Mouse (Mus musculus): ENCODE measurements around the gene Tbc1d10a. TPM values are rescaled to one million over a fixed set of nuclear protein-coding genes. Genes with fewer than 3 reads are reported as not detected.

The Tbc1d10a gene
- polyA plus RNA-seq, 1 experiment from 2014 or later: 30.2 TPM

- peaks cover 10% of the 10 kb centered on the region for H3K36me3 ChIP-seq
- H3K27me3 ChIP-seq: no peaks in the 10 kb centered on the region
- no peaks in the 10 kb centered on the region for H3K9me3 ChIP-seq
- 14% methylated on average over 9 of the region's 9 CpGs for WGBS
- H3K4me2 ChIP-seq (replicated peaks): peak overlapping the region; percentile 82
- peaks cover 24% of the 10 kb centered on the region for H3K4me1 ChIP-seq
- 0 out of 2 replicates have a peak overlapping the region, but pooled peaks have one; percentile 60 for H3K27ac ChIP-seq (replicated peaks)
- ATAC-seq (replicated peaks): no peak
- peak overlapping the region; percentile 80 for H3K4me3 ChIP-seq
- peak overlapping the region; percentile 76 for H3K9ac ChIP-seq (replicated peaks)
Measured at GRCm38 (mm10) chr11:4187318-4187700, 720 bp downstream of the Tbc1d10a start.

DNA sequence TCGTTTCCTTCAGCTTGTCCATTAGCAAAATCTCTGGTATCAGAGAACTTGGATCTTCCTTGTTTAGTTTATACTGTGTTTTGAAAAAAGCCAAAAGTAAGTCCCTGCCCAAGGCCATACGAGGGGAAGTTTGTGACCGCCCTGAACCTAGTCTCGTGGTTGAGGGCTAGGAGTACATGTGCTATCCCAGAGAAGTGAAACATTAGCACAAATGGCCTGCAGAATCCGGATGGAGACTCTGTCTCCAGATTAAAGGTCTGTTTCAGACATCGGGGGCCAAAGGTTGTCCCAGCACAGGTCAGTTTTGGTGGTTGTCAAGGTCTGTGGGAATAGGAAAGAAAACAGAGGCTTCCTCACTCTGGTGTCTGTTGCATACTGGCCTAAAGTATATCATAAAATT lies 2.6 kb downstream of the Tbc1d10a start:
- WGBS: 83% methylated on average over 6 of the region's 6 CpGs
- Histone ChIP-seq H3K4me2 (replicated peaks) (no peak overlapping the region), H3K27ac (replicated peaks) (no peak overlapping the region), H3K9ac (replicated peaks) (no peak overlapping the region), H3K4me3 (no peak overlapping the region), H3K27me3 (no peaks in the 10 kb centered on the region), H3K4me1 (peaks cover 17% of the 10 kb centered on the region), H3K9me3 (no peaks in the 10 kb centered on the region), H3K36me3 (no peaks in the 10 kb centered on the region)
- ATAC-seq (replicated peaks): no peak

DNA sequence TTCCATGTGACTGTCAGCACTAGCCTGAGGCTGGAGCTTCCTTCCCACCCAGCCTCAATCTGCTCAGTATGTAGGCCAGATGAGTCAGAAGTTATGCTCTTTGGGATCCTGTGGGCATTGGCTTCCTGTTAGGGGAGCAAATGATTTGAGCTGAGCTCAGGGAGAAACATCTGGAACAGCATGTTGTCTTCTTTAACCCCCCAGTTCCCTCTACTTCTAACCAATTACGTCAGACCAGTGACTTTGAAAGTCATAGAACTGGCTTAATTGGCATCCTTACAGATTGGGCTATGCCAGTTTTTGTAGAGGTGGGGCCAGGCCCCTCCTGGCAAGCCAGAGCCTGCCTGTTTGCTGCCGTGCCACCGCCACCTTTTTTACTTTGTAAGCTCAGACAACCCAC lies 4.1 kb downstream of the Tbc1d10a start:
- H3K27me3 ChIP-seq: no peaks in the 10 kb centered on the region
- H3K9me3 ChIP-seq: no peaks in the 10 kb centered on the region
- H3K27ac ChIP-seq (replicated peaks): no peak overlapping the region
- no peak for ATAC-seq (replicated peaks)
- 65% methylated on average over 3 of the region's 3 CpGs for WGBS
- H3K4me3 ChIP-seq: no peak overlapping the region
- no peak overlapping the region for H3K9ac ChIP-seq (replicated peaks)
- no peaks in the 10 kb centered on the region for H3K36me3 ChIP-seq
- H3K4me1 ChIP-seq: peaks cover 17% of the 10 kb centered on the region
- H3K4me2 ChIP-seq (replicated peaks): no peak overlapping the region

DNA sequence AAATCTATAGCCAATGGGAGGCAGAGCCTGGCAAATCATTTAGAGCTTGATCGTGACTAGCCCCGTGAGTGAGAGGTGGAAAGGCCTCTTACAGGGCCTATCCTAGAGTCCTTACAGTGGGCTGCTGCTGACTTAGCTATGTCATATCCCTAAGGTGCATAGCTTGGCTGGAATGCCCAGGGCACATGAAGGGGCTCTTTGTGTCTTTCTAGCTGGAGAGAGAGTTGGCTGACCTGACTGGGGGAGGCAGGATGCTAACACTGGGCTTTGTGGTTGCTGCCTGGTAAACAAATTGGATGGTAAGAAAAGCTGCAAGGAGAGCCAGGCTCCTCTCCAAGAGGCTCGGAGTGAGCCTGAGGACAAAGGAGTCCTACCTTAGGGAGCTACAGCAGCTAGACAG lies 6.2 kb downstream of the Tbc1d10a start:
- Histone ChIP-seq H3K27me3 (no peaks in the 10 kb centered on the region), H3K4me2 (replicated peaks) (no peak overlapping the region), H3K9me3 (no peaks in the 10 kb centered on the region), H3K36me3 (no peaks in the 10 kb centered on the region), H3K4me3 (no peak overlapping the region), H3K9ac (replicated peaks) (no peak overlapping the region), H3K4me1 (peaks cover 7% of the 10 kb centered on the region), H3K27ac (replicated peaks) (no peak overlapping the region)
- ATAC-seq (replicated peaks): no peak
- WGBS: 69% methylated on average over 3 of the region's 3 CpGs

DNA sequence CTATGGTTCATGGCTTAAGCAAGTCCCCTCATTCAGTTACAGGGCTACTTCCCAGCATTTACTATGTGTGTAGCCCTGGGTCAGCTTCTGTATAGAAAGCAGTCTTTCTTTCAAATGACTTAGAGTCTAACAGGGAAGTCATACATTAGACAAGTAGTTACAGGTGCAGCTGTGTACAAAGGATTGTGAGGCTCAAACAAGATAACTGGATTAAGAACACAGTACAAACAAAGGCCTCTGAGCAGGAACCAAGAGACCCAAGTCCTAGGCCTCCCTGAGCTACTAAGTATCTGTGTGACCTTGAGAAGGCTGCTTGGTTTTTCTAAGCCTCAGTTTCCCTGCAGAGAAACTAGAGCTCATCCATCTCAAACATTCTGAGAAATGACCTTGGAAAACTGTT lies 6.8 kb downstream of the Tbc1d10a start:
- Histone ChIP-seq H3K27me3 (no peaks in the 10 kb centered on the region), H3K4me1 (0 out of 2 replicates have a peak, but pooled peaks cover 4% of the 10 kb centered on the region), H3K27ac (replicated peaks) (no peak overlapping the region), H3K4me2 (replicated peaks) (no peak overlapping the region), H3K36me3 (no peaks in the 10 kb centered on the region), H3K9ac (replicated peaks) (no peak overlapping the region), H3K9me3 (no peaks in the 10 kb centered on the region), H3K4me3 (no peak overlapping the region)
- no peak for ATAC-seq (replicated peaks)

DNA sequence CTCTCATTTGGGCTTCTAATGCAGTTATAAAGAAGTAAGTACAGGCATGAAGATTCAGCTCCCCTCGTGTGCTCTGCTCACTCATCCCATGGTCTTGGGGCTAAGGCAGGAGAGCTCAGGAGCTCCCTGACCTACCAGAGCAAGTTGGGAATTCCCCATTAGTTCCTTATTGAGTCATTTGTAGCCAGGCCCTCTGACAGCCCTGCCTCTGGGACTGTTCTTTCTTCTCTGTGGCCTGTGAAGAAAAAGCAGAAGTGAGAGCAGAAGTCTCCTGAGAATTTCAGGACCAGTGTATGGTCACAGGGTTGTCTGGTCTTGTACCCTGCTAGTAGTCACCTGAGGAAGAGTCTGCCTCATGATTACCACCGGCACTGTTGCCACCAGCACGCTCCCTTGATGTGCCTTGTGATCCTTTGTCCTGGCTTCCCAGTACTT lies 9.0 kb downstream of the Tbc1d10a start:
- H3K4me1 ChIP-seq: no peaks in the 10 kb centered on the region
- H3K4me3 ChIP-seq: no peak overlapping the region
- ATAC-seq (replicated peaks): no peak
- no peak overlapping the region for H3K27ac ChIP-seq (replicated peaks)
- H3K9ac ChIP-seq (replicated peaks): no peak overlapping the region
- H3K9me3 ChIP-seq: no peaks in the 10 kb centered on the region
- 89% methylated on average over 3 of the region's 3 CpGs for WGBS
- no peaks in the 10 kb centered on the region for H3K27me3 ChIP-seq
- H3K4me2 ChIP-seq (replicated peaks): no peak overlapping the region
- H3K36me3 ChIP-seq: no peaks in the 10 kb centered on the region

DNA sequence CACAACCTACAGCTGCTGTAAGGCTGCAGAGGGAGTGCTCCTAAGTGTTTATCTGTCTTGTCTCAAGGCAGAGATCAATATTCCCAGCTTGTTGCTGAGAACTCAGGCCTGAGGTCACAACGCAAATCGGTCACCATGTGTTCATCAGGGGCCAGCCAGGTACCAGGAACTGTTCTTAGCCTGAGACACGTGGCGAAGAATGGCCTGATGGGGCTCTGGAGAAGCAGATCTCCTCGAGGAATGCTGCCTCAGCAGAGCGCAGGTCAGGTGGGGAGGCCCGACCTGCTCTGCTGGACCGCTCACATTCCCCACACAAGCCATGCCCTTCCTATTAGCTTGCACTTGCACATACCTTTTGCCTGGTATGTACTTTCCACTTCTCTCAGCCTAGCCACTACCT lies 10.0 kb downstream of the Tbc1d10a start:
- Histone ChIP-seq H3K4me3 (no peak overlapping the region), H3K4me2 (replicated peaks) (no peak overlapping the region), H3K9me3 (no peaks in the 10 kb centered on the region), H3K9ac (replicated peaks) (no peak overlapping the region), H3K36me3 (no peaks in the 10 kb centered on the region), H3K4me1 (no peaks in the 10 kb centered on the region), H3K27ac (replicated peaks) (no peak overlapping the region), H3K27me3 (no peaks in the 10 kb centered on the region)
- no peak for ATAC-seq (replicated peaks)
- 84% methylated on average over 8 of the region's 8 CpGs for WGBS

DNA sequence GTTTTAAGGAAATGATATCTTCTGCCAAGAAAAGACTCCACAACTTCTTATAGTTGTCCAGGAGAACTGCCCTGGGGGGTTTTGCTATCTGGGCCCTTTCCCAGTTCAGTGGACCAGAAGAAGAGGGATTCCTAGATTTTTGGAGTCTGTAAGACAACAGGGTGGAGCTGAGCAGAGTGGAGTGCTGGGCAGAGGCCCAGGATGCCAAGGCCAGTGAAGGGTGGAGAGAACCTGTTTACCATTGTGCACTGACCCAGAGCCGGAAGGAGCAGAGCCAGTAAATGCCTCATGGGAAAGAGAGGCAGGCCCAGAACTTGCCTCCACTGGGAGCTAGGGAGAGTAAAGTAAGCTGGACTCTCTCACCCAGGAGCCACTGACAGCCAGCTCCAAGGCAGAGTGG lies 11.1 kb downstream of the Tbc1d10a start:
- Histone ChIP-seq H3K9ac (replicated peaks) (no peak overlapping the region), H3K4me3 (no peak overlapping the region), H3K9me3 (no peaks in the 10 kb centered on the region), H3K4me1 (no peaks in the 10 kb centered on the region), H3K36me3 (no peaks in the 10 kb centered on the region), H3K27ac (replicated peaks) (no peak overlapping the region), H3K4me2 (replicated peaks) (no peak overlapping the region), H3K27me3 (no peaks in the 10 kb centered on the region)
- WGBS: 67% methylated on average over 1 of the region's 1 CpGs
- no peak for ATAC-seq (replicated peaks)

GRCm38 (mm10) chr11:4201981-4202700 lies 15.6 kb downstream of the Tbc1d10a start:
- no peak for ATAC-seq (replicated peaks)

GRCm38 (mm10) chr11:4202995-4203704 lies 16.6 kb downstream of the Tbc1d10a start:
- no peak for ATAC-seq (replicated peaks)
- WGBS: 88% methylated on average over 12 of the region's 12 CpGs

More at GRCm38 (mm10) chr11:4201981-4202700, 15.6 kb downstream of the Tbc1d10a start:
- H3K4me1 ChIP-seq: no peaks in the 10 kb centered on the region
- H3K4me2 ChIP-seq (replicated peaks): no peak overlapping the region
- no peaks in the 10 kb centered on the region for H3K27me3 ChIP-seq
- H3K27ac ChIP-seq (replicated peaks): no peak overlapping the region
- H3K36me3 ChIP-seq: no peaks in the 10 kb centered on the region
- 63% methylated on average over 11 of the region's 11 CpGs for WGBS
- no peak overlapping the region for H3K4me3 ChIP-seq
- H3K9ac ChIP-seq (replicated peaks): no peak overlapping the region
- H3K9me3 ChIP-seq: no peaks in the 10 kb centered on the region

DNA sequence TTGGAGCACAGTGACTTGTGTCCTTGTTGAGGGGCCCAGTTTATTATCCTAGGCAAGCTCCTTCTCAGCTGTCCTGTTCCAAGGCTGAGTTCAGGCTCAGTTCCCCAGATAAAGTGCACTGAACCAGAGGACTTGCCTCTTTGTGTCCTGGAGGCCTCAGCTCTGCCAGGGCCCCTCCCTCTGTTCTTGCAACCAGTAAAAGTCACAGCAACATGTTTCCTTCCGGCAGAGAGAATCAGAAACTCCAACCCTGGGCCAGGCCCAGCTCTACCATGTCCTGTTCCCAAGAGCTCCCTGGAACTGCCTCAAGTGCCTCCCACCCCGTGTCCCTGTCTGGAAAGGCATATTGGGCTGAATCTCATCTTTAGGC lies 17.1 kb downstream of the Tbc1d10a start:
- WGBS: 47% methylated on average over 2 of the region's 2 CpGs
- H3K9me3 ChIP-seq: no peaks in the 10 kb centered on the region
- H3K36me3 ChIP-seq: peaks cover 13% of the 10 kb centered on the region; the same call in 1 of the 2 replicates
- ATAC-seq (replicated peaks): no peak
- H3K4me2 ChIP-seq (replicated peaks): no peak overlapping the region
- H3K27me3 ChIP-seq: no peaks in the 10 kb centered on the region
- H3K27ac ChIP-seq (replicated peaks): no peak overlapping the region
- H3K4me1 ChIP-seq: no peaks in the 10 kb centered on the region
- no peak overlapping the region for H3K9ac ChIP-seq (replicated peaks)
- H3K4me3 ChIP-seq: no peak overlapping the region

More at GRCm38 (mm10) chr11:4202995-4203704, 16.6 kb downstream of the Tbc1d10a start:
- H3K4me1 ChIP-seq: no peaks in the 10 kb centered on the region
- no peaks in the 10 kb centered on the region for H3K9me3 ChIP-seq
- no peak overlapping the region for H3K27ac ChIP-seq (replicated peaks)
- H3K36me3 ChIP-seq: peaks cover 9% of the 10 kb centered on the region; the same call in 1 of the 2 replicates
- no peaks in the 10 kb centered on the region for H3K27me3 ChIP-seq
- no peak overlapping the region for H3K9ac ChIP-seq (replicated peaks)
- no peak overlapping the region for H3K4me3 ChIP-seq
- H3K4me2 ChIP-seq (replicated peaks): no peak overlapping the region

DNA sequence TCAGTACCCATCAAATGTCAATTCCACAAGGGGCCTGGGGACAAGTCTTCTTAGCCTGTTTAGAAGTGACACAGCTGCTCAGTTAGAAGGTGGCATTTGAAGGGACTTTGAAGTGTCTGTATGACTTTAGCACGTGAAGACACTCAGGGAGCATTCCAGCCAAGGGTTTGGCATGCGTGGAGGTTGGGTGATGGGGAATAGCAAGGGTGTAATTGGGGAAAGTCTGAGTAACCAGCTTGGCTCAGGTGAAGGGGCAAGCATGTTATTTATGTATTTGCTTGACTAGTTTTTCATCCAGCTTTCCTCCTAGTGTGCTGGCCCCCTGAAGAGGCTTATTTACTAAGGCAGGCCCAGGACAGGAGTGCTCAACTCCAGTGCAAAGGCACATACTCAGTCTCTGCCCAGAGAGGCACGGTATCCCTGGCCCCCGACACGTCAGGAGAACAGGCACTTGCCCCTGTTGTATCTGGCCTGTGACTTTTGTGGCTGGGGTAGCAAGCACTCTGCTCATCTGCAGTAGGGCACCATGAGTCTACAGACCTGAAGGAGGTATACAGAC lies 18.6 kb downstream of the Tbc1d10a start:
- Histone ChIP-seq H3K27me3 (no peaks in the 10 kb centered on the region), H3K4me2 (replicated peaks) (no peak overlapping the region), H3K4me1 (no peaks in the 10 kb centered on the region), H3K4me3 (no peak overlapping the region), H3K36me3 (peaks cover 23% of the 10 kb centered on the region; the same call in 1 of the 2 replicates), H3K9me3 (no peaks in the 10 kb centered on the region), H3K27ac (replicated peaks) (no peak overlapping the region), H3K9ac (replicated peaks) (no peak overlapping the region)
- no peak for ATAC-seq (replicated peaks)
- WGBS: 94% methylated on average over 5 of the region's 5 CpGs

All from forebrain, embryonic 15.5 days (tissue).